Mouse (Mus musculus) embryonic facial prominence, embryonic 12.5 days (tissue): ENCODE results near the gene Ankrd61. TPM values are rescaled to one million over a fixed set of nuclear protein-coding genes. Genes with fewer than 3 reads are reported as not detected.
A peak's percentile ranks its signal among the peaks of the same experiment; 100 is the strongest.

ENCODE experiments used
- ATAC-seq: fragments of 200-750 bp; cut with Nextera tagmentation; 2 replicates; pipeline ENCODE4 v1.8.0; 2017; ENCODE audit not compliant: insufficient number of reproducible peaks, insufficient read depth, low FRiP score, low TSS enrichment
- H3K27ac ChIP-seq: fragments of 300-500 bp; sonication (generic); 2 replicates; pipeline ENCODE4 v1.5.1; 2016; ENCODE audit warnings: mild to moderate bottlenecking
- H3K27me3 ChIP-seq: fragments of 300-500 bp; sonication (generic); 2 replicates; pipeline ENCODE4 v1.6.1; 2016; ENCODE audit warnings: mild to moderate bottlenecking, moderate library complexity
- H3K36me3 ChIP-seq: fragments of 300-500 bp; sonication (generic); 2 replicates; pipeline ENCODE4 v1.6.1; 2016; ENCODE audit warnings: mild to moderate bottlenecking
- H3K4me1 ChIP-seq: fragments of 300-500 bp; sonication (generic); 2 replicates; pipeline ENCODE4 v1.6.1; 2016
- H3K4me2 ChIP-seq: fragments of 300-500 bp; sonication (generic); replicated peaks from 2 replicates; pipeline ENCODE4 v1.6.1; 2016; ENCODE audit warnings: mild to moderate bottlenecking, moderate library complexity
- H3K4me3 ChIP-seq: fragments of 300-500 bp; sonication (generic); 2 replicates; pipeline ENCODE4 v1.5.1; 2016; ENCODE audit warnings: mild to moderate bottlenecking
- H3K9ac ChIP-seq: fragments of 300-500 bp; sonication (generic); 2 replicates; pipeline ENCODE4 v1.6.1; 2016; ENCODE audit warnings: mild to moderate bottlenecking, moderate library complexity
- H3K9me3 ChIP-seq: fragments of 300-500 bp; sonication (generic); 2 replicates; pipeline ENCODE4 v1.6.1; 2016; ENCODE audit warnings: mild to moderate bottlenecking, moderate library complexity
- WGBS: fragments of 180-500 bp; shearing (Covaris S2); methylation state at CpG from one replicate; pipeline ENCODE4 v1.1.7; 2016; 5-methylcytosine and 5-hydroxymethylcytosine counted together
- polyA plus RNA-seq: library from polyadenylated mRNA; unstranded; fragments of >200 nt; fragmentation: Nextera tagmentation; extraction: Ambion mirVana; gene quantifications from 2 replicates; pipeline ENCODE4 v1.2.1, GENCODE M21; 2016

The Ankrd61 gene
- polyA plus RNA-seq: 0.36 TPM in 2 replicates

DNA sequence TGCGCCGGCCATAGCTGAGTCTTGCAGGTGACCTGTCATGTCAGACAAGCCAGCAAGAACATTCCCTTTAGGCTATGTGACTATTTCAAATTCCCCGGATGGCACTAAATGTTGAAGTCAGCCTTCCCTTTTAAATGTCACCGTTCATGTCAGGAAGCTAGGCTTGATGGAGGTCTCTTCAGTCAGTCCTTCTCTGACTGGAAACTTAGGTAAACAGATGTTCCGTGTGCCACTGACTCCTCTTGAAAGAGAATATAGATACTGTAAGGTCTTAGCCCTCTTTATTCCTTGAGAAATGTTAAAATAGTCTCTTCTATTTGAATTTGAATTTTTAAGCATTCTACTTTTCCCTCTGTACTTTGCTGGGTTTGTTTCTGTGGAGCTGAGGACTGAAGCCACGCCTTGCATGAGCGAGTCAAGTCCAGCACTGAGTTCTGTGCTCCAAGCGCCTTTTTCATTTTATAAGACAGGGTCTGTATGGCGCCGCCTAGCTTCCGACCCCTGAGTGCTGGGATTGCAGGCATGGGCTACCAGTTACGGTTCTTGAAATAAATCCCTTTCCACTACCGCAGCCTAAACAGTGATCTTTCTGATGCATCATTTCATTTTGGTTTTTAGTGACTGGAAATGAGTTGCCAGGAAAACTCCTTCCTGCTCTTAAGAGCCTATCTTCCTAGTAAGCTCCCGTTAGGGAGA lies at the start of gene Ankrd61:
TSS of gene Ankrd61 (minus strand) at position 51 of the 696 bp plus-strand sequence.
- Histone ChIP-seq H3K4me2 (no peak within 1 kb of the TSS), H3K4me1 (no peaks in the 10 kb centered on the region), H3K9ac (no peak within 1 kb of the TSS), H3K4me3 (no peak within 1 kb of the TSS), H3K9me3 (no peaks in the 10 kb centered on the region), H3K27ac (no peak within 1 kb of the TSS), H3K27me3 (no peaks in the 10 kb centered on the region), H3K36me3 (peaks cover 59% of the 10 kb centered on the region)
- no peak for ATAC-seq
- WGBS: 84% methylated on average over 14 of the region's 14 CpGs

- no peaks in the 10 kb centered on the region for H3K4me1 ChIP-seq
- H3K27me3 ChIP-seq: no peaks in the 10 kb centered on the region
- ATAC-seq: no peak
- WGBS: 90% methylated on average over 14 of the region's 14 CpGs
- no peaks in the 10 kb centered on the region for H3K9me3 ChIP-seq
- H3K4me2 ChIP-seq: no peak overlapping the region
- H3K9ac ChIP-seq: no peak overlapping the region
- no peaks in the 10 kb centered on the region for H3K36me3 ChIP-seq
- no peak overlapping the region for H3K27ac ChIP-seq
- H3K4me3 ChIP-seq: no peak overlapping the region
Measured at GRCm38 (mm10) chr5:143943231-143944125, 46.0 kb upstream of the Ankrd61 start.

DNA sequence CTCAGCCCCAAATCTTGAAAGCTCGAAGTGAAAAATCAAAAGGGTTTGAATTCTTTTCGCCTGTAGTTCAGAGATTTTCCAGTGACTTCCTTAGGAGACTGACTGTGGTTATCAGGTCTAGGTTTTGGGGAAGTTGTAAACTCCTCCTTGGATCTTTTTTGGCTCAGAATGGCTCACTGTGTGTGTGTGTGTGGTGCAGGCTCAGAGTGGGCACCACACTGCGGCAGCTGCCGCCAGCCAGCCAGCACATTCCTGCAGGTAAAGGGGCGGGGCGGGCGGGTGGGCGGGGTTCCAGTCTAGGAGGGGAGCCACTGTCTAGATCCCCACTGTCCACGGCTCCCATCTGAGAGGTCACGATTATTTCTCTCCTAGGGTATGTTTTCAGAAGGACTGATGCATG lies 44.1 kb upstream of the Ankrd61 start:
- Histone ChIP-seq H3K4me2 (no peak overlapping the region), H3K9ac (no peak overlapping the region), H3K36me3 (no peaks in the 10 kb centered on the region), H3K27me3 (no peaks in the 10 kb centered on the region), H3K4me3 (no peak overlapping the region), H3K4me1 (no peaks in the 10 kb centered on the region), H3K9me3 (no peaks in the 10 kb centered on the region), H3K27ac (no peak overlapping the region)
- WGBS: 23% methylated on average over 10 of the region's 10 CpGs
- ATAC-seq: 0 out of 2 replicates have a peak, but pooled peaks have one; percentile 28

DNA sequence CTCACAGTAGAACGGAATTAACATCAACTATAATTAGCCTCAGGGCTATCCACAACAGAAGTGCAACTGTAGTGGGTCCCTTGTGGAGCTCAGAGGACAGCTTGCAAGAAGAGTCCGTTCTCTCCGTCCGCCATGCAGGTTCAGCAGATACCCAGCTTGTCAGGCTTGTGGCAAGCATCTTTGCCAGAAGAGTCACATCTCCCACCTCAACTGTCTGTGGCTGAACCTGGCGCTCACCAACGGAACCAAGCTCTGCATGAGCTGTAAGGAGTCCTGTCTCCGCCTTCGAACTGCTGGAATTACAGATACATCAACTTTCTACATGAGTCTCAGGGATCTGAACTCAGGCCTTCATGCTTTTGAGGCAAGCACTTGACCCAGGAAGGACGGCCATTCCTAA lies 38.7 kb upstream of the Ankrd61 start:
- H3K27ac ChIP-seq: no peak overlapping the region
- ATAC-seq: no peak
- 86% methylated on average over 9 of the region's 9 CpGs for WGBS
- H3K4me2 ChIP-seq: no peak overlapping the region
- H3K9me3 ChIP-seq: no peaks in the 10 kb centered on the region
- H3K9ac ChIP-seq: no peak overlapping the region
- no peak overlapping the region for H3K4me3 ChIP-seq
- no peaks in the 10 kb centered on the region for H3K4me1 ChIP-seq
- H3K36me3 ChIP-seq: peaks cover 12% of the 10 kb centered on the region; the same call in 1 of the 2 replicates
- H3K27me3 ChIP-seq: no peaks in the 10 kb centered on the region

- ATAC-seq: no peak
- H3K9ac ChIP-seq: no peak overlapping the region
- no peak overlapping the region for H3K4me3 ChIP-seq
- H3K9me3 ChIP-seq: no peaks in the 10 kb centered on the region
- H3K4me1 ChIP-seq: no peaks in the 10 kb centered on the region
- H3K36me3 ChIP-seq: peaks cover 33% of the 10 kb centered on the region
- H3K27me3 ChIP-seq: no peaks in the 10 kb centered on the region
- WGBS: 89% methylated on average over 1 of the region's 1 CpGs
- H3K4me2 ChIP-seq: no peak overlapping the region
- no peak overlapping the region for H3K27ac ChIP-seq
Measured at GRCm38 (mm10) chr5:143933875-143934274, 36.4 kb upstream of the Ankrd61 start.

DNA sequence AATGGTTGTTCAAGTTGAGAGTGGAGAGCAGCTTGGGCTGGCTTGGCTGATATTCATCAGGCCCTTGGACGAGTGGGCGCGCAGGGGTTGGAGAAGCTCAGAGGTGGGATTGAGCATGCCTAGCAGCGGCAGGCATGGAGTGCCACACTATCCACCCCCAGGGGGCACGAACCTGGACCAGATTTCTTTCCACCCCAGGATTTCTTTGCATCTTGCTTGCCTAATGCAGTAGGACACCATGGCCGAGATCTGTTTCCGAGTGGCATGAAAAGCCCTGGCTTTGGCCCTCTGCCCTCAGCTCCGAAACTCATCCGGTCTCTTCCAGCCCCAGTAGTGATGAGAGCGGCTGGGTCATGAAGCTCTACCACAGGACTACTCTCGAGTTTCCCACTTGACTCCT lies 35.9 kb upstream of the Ankrd61 start:
- WGBS: 85% methylated on average over 11 of the region's 11 CpGs
- no peak overlapping the region for H3K9ac ChIP-seq

GRCm38 (mm10) chr5:143932831-143933230 lies 35.3 kb upstream of the Ankrd61 start, which contains the start of gene Rsph10b:
Rsph10b (plus strand) TSS chr5:143933035.
- no peak within 1 kb of the TSS for H3K4me3 ChIP-seq
- H3K36me3 ChIP-seq: peaks cover 43% of the 10 kb centered on the region
- H3K4me2 ChIP-seq: no peak within 1 kb of the TSS
- ATAC-seq: no peak
- no peaks in the 10 kb centered on the region for H3K4me1 ChIP-seq
- H3K27me3 ChIP-seq: no peaks in the 10 kb centered on the region
- H3K9ac ChIP-seq: no peak within 1 kb of the TSS
- H3K27ac ChIP-seq: no peak within 1 kb of the TSS
- 11% methylated on average over 8 of the region's 8 CpGs for WGBS
- no peaks in the 10 kb centered on the region for H3K9me3 ChIP-seq

More for the DNA sequence above, 35.9 kb upstream of the Ankrd61 start:
- ATAC-seq: no peak
- no peaks in the 10 kb centered on the region for H3K4me1 ChIP-seq
- H3K36me3 ChIP-seq: peaks cover 38% of the 10 kb centered on the region
- H3K27me3 ChIP-seq: no peaks in the 10 kb centered on the region
- H3K4me3 ChIP-seq: no peak overlapping the region
- no peak overlapping the region for H3K27ac ChIP-seq
- no peaks in the 10 kb centered on the region for H3K9me3 ChIP-seq
- H3K4me2 ChIP-seq: no peak overlapping the region

- Histone ChIP-seq H3K9me3 (no peaks in the 10 kb centered on the region), H3K36me3 (peaks cover 47% of the 10 kb centered on the region), H3K27me3 (no peaks in the 10 kb centered on the region), H3K4me3 (no peak overlapping the region), H3K9ac (no peak overlapping the region), H3K4me2 (no peak overlapping the region), H3K27ac (no peak overlapping the region), H3K4me1 (no peaks in the 10 kb centered on the region)
- WGBS: 83% methylated on average over 6 of the region's 6 CpGs
- ATAC-seq: no peak
Measured at GRCm38 (mm10) chr5:143931863-143932580, 34.5 kb upstream of the Ankrd61 start.

DNA sequence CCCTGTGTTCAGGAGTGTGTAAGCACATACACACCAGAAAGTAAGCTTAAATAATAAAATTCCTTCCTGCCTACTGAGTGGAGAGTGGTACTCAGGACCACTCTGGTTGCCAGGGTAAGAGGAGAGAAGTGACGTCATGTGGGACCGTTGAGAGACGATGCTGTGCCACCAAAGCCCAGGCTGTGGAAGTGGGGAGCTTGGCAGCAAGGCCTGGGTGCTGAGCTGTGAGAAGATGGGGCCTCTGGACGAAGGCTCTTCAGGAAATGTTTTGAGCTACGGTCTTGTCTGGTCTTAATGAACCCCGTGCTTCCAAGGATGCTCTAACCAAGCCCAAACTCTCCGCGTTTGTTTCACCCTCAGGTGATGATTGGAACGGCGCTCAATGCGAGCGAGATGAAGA lies 33.2 kb upstream of the Ankrd61 start:
- Histone ChIP-seq H3K9ac (no peak overlapping the region), H3K36me3 (peaks cover 59% of the 10 kb centered on the region), H3K9me3 (no peaks in the 10 kb centered on the region), H3K4me2 (no peak overlapping the region), H3K27me3 (no peaks in the 10 kb centered on the region), H3K4me3 (no peak overlapping the region), H3K4me1 (no peaks in the 10 kb centered on the region), H3K27ac (no peak overlapping the region)
- WGBS: 96% methylated on average over 12 of the region's 12 CpGs
- no peak for ATAC-seq

- H3K4me3 ChIP-seq: no peak overlapping the region
- no peak overlapping the region for H3K4me2 ChIP-seq
- WGBS: 86% methylated on average over 4 of the region's 4 CpGs
- no peaks in the 10 kb centered on the region for H3K4me1 ChIP-seq
- no peaks in the 10 kb centered on the region for H3K9me3 ChIP-seq
- ATAC-seq: no peak
- H3K36me3 ChIP-seq: peaks cover 73% of the 10 kb centered on the region
- no peak overlapping the region for H3K27ac ChIP-seq
- H3K27me3 ChIP-seq: no peaks in the 10 kb centered on the region
- no peak overlapping the region for H3K9ac ChIP-seq
Measured at GRCm38 (mm10) chr5:143929291-143929690, 31.8 kb upstream of the Ankrd61 start.

DNA sequence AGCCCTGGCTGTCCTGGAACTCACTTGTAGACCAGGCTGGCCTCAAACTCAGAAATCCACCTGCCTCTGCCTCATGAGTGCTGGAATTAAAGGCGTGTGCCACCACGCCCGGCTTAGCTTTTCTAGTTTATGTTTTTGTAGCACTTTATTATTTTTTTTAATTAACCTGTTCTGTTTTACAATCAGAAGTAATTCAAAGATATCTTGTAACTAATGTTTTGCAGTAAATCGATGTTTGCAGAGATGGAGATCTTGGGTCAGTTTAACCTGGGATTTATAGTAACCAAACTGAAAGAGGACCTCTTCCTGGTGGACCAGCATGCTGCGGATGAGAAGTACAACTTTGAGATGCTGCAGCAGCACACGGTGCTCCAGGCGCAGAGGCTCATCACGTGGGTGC lies 30.4 kb upstream of the Ankrd61 start, which contains the start of gene Gm42421:
TSS of gene Gm42421 (plus strand) at position 301 of the 400 bp plus-strand sequence.
- Histone ChIP-seq H3K4me1 (no peaks in the 10 kb centered on the region), H3K36me3 (peaks cover 84% of the 10 kb centered on the region), H3K27me3 (no peaks in the 10 kb centered on the region), H3K9me3 (no peaks in the 10 kb centered on the region), H3K9ac (no peak within 1 kb of the TSS), H3K27ac (no peak within 1 kb of the TSS), H3K4me3 (no peak within 1 kb of the TSS), H3K4me2 (no peak within 1 kb of the TSS)
- no peak for ATAC-seq
- WGBS: 92% methylated on average over 8 of the region's 8 CpGs
